Mouse (Mus musculus): ENCODE measurements at regions not wholly inside any gene's neighbourhood (a gene's known extent, or its start where the extent isn't known, plus 50 kb on each side); places are given as distances from the start of the nearest gene placed in this dataset.

DNA sequence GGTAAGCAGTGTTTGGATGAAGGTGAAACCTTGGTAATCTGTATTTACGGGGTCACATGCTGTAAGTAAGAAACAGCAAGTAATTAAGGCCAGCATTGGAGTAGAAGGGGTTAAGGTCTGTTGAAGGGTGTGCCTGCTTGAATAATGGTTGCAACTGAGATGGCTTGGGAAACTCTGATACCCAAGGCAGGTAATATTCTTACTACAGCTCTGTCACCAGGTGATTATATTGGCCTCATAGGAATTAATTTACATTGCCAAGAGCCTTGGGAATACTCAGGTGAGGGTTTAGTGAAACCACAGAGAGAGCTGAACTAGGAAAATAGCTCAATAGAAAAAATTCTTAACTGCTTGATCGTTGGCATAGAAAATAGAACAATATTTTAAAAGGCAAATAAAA is 73.8 kb upstream of the Lcorl start:
- no peak for DNase-seq (ENCODE audit: low spot score in 2 of 2)

DNA sequence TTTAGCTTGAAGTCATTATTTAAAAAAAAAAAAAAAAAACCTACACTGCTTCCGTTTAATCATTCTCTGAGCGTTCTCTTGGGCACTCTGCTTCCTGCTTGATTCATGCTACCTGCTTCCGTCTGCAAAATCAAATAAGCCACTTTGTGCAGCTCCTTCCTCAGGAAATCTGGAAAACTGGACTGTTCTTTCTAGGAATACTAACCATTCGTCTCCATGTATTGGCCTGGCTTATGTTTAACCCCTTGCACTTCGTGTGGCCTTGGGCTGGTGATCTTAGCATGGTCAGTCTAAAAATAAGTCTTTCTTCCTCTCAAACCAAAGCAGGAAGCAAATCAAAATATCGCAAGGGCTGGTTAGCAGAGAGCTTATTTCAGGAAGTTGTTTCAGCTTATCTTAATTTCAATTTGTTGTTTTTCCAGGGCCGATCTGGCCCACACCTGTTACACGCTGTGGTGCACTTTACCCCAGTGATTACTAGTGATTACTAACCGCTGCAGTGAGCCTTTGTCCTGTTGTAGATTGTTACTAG is 68.5 kb upstream of the Lcorl start:
- no peak for DNase-seq (ENCODE audit: low spot score in 2 of 2)

- no peak for DNase-seq (ENCODE audit: low spot score in 2 of 2)
These were observed 66.6 kb upstream of the Lcorl start for GRCm38 (mm10) chr5:45923907-45924594.
